Mouse (Mus musculus) megakaryocyte, embryonic 14.5 days (primary cell): ENCODE measurements around the gene Krba1.

Experiments used
- FLI1 ChIP-seq: IDR thresholded peaks from 2 replicates; pipeline ENCODE4 v1.6.1; 2012; ENCODE audit warnings: low read length, inconsistent platforms, mixed read lengths
- GATA1 ChIP-seq: IDR thresholded peaks from 3 replicates; pipeline ENCODE4 v1.6.1; 2012; ENCODE audit warnings: mixed read lengths, low read length, inconsistent platforms, borderline replicate concordance

GRCm38 (mm10) chr6:48444310-48445180, 49.2 kb downstream of the Krba1 start:
- TF ChIP-seq GATA1 (no peak), FLI1 (no peak)
